Mouse (Mus musculus): ENCODE measurements around the gene Proca1.

DNA sequence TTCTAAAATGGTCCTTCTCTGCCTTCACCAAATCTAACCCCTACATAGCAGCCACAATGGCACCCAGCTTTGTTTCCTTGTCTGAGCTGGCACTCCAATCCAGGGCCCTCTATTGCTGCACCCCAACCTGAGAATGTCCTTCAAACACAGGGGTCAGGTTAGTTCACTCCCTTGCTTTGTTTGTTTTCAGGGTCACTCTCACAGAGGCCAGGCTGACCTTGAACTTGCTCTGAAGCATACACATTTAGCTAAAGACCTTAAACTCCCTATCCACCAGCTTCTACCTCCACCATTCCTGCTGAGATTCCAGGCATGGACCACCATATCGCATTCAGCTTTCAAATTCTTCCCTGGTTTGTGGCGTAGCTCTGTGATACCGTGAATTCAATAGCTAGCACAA, 18.7 kb upstream of the Proca1 start:
- no peak for TF ChIP-seq ZC3H11A (IDR thresholded peaks at IDR 0.05; ENCODE audit: borderline replicate concordance, low read depth, low read length)
- no peak for TF ChIP-seq CHD2 (IDR thresholded peaks at IDR 0.05; ENCODE audit: low read depth, low read length)
- TF ChIP-seq ZNF384 (IDR thresholded peaks at IDR 0.05; ENCODE audit: low read depth, low read length) = no peak

Measured in ES-E14 (cell line).